Mouse (Mus musculus) activated CD4-positive, CD25-positive, alpha-beta regulatory T cell, adult 4 months (primary cell): ENCODE data around the gene Apol8. TPM values are rescaled to one million over a fixed set of nuclear protein-coding genes. Genes with fewer than 3 reads are reported as not detected.

ENCODE experiments used
- polyA plus RNA-seq, 2 experiments: library from polyadenylated mRNA; unstranded; fragments of 100-300 nt; shearing (Covaris generic); gene quantifications; one replicate each; pipeline ENCODE4 v1.2.1; 2017

The Apol8 gene
- polyA plus RNA-seq, 2 experiments from 2014 or later = not detected

Other genes with a start within 250 kb of the Apol8 start
- gene Apol11a, start 248.7 kb downstream of the Apol8 start, polyA plus RNA-seq = under 1 TPM in 1 of 2 experiments, not detected in 1; 0.27 TPM
- gene Apol7c, start 223.7 kb downstream of the Apol8 start, polyA plus RNA-seq = not detected
- not detected for gene 1700025B11Rik, start 195.1 kb downstream of the Apol8 start, polyA plus RNA-seq
- 1 to 10 TPM; 3.3 to 7.0 TPM for gene Apol10b, start 160.9 kb downstream of the Apol8 start, polyA plus RNA-seq
- gene Gm36245, start 157.7 kb downstream of the Apol8 start, polyA plus RNA-seq = not detected
- 1 to 10 TPM in 1 of 2 experiments, under 1 TPM in 1; 0.22 to 2.4 TPM for gene Apol11b, start 113.7 kb downstream of the Apol8 start, polyA plus RNA-seq
- gene Apol7e, start 58.1 kb downstream of the Apol8 start, polyA plus RNA-seq = 10 to 100 TPM; 36.7 to 51.7 TPM
- 10 to 100 TPM; 43.8 to 61.2 TPM for gene Apol9b, start 28.0 kb downstream of the Apol8 start, polyA plus RNA-seq
- gene Myh9, start 85.2 kb upstream of the Apol8 start, polyA plus RNA-seq = 100 to 1,000 TPM; 243 to 280 TPM
- 100 to 1,000 TPM; 219 to 245 TPM for gene Txn2, start 172.0 kb upstream of the Apol8 start, polyA plus RNA-seq
- 1 to 10 TPM; 2.0 TPM for gene Foxred2, start 199.7 kb upstream of the Apol8 start, polyA plus RNA-seq
- gene Eif3d, start 213.8 kb upstream of the Apol8 start, polyA plus RNA-seq = 100 to 1,000 TPM; 169 to 182 TPM